Mouse (Mus musculus): ENCODE data around the gene Fgl2. TPM values are rescaled to one million over a fixed set of nuclear protein-coding genes. Genes with fewer than 3 reads are reported as not detected.
"Not testable (repeated sequence)": the region's sequence is repeated elsewhere in the genome, so short reads cannot be mapped to it uniquely, and the experiment has no call there.

Gene Fgl2
- polyA plus RNA-seq, 1 experiment = 0.25 TPM

- H3K4me3 ChIP-seq (ENCODE audit: insufficient read depth, poor library complexity, severe bottlenecking) = no peak overlapping the region
- no peaks in the 10 kb centered on the region for H3K79me3 ChIP-seq (ENCODE audit: low read depth)
- no peak overlapping the region for H3ac ChIP-seq (ENCODE audit: control insufficient read depth, insufficient read length, low read depth)
- TF ChIP-seq CEBPB (IDR thresholded peaks at IDR 0.05; ENCODE audit: low read depth) (no peak), MYOD1 (IDR thresholded peaks at IDR 0.05; ENCODE audit: control insufficient read depth, insufficient read length, low read depth) (no peak), USF1 (IDR thresholded peaks at IDR 0.05; ENCODE audit: low read depth) (no peak), CTCF (IDR thresholded peaks at IDR 0.05; ENCODE audit: control insufficient read depth, insufficient read depth, insufficient read length) (no peak), FOSL1 (IDR thresholded peaks at IDR 0.05; ENCODE audit: insufficient read depth, low read length, poor library complexity, severe bottlenecking) (no peak), MYOG (IDR thresholded peaks at IDR 0.05; ENCODE audit: control insufficient read depth, extremely low read depth, insufficient read length) (no peak)
- no peaks in the 10 kb centered on the region for H3K36me3 ChIP-seq (ENCODE audit: control insufficient read depth, insufficient read depth)
- no peaks in the 10 kb centered on the region for H3K79me2 ChIP-seq (ENCODE audit: control insufficient read depth, insufficient read depth)
- peaks cover 21% of the 10 kb centered on the region for H3K27me3 ChIP-seq (ENCODE audit: control insufficient read depth, insufficient read depth, insufficient read length)
These were observed 40.3 kb upstream of the Fgl2 start for GRCm38 (mm10) chr5:21332119-21332518.

GRCm38 (mm10) chr5:21342265-21342664, 30.2 kb upstream of the Fgl2 start:
- H3K27me3 ChIP-seq (ENCODE audit: control insufficient read depth, insufficient read depth, insufficient read length); H3K79me2 ChIP-seq (ENCODE audit: control insufficient read depth, insufficient read depth); H3ac ChIP-seq (ENCODE audit: control insufficient read depth, insufficient read length, low read depth); H3K36me3 ChIP-seq (ENCODE audit: control insufficient read depth, insufficient read depth); H3K79me3 ChIP-seq (ENCODE audit: low read depth); H3K4me3 ChIP-seq (ENCODE audit: insufficient read depth, poor library complexity, severe bottlenecking): not testable (repeated sequence)

GRCm38 (mm10) chr5:21348366-21348765, 24.1 kb upstream of the Fgl2 start:
- Histone ChIP-seq H3K79me3 (ENCODE audit: low read depth) (no peaks in the 10 kb centered on the region), H3ac (ENCODE audit: control insufficient read depth, insufficient read length, low read depth) (no peak overlapping the region), H3K27me3 (ENCODE audit: control insufficient read depth, insufficient read depth, insufficient read length) (no peaks in the 10 kb centered on the region), H3K79me2 (ENCODE audit: control insufficient read depth, insufficient read depth) (no peaks in the 10 kb centered on the region), H3K36me3 (ENCODE audit: control insufficient read depth, insufficient read depth) (no peaks in the 10 kb centered on the region), H3K4me3 (ENCODE audit: insufficient read depth, poor library complexity, severe bottlenecking) (no peak overlapping the region)
- TF ChIP-seq MYOD1 (IDR thresholded peaks at IDR 0.05; ENCODE audit: control insufficient read depth, insufficient read length, low read depth) (no peak), CTCF (IDR thresholded peaks at IDR 0.05; ENCODE audit: control insufficient read depth, insufficient read depth, insufficient read length) (no peak), CEBPB (IDR thresholded peaks at IDR 0.05; ENCODE audit: low read depth) (no peak), MAX (IDR thresholded peaks at IDR 0.05) (no peak), USF1 (IDR thresholded peaks at IDR 0.05; ENCODE audit: low read depth) (no peak), MYOG (IDR thresholded peaks at IDR 0.05; ENCODE audit: control insufficient read depth, extremely low read depth, insufficient read length) (no peak), FOSL1 (IDR thresholded peaks at IDR 0.05; ENCODE audit: insufficient read depth, low read length, poor library complexity, severe bottlenecking) (no peak)

GRCm38 (mm10) chr5:21351678-21352077, 20.8 kb upstream of the Fgl2 start:
- H3K79me3 ChIP-seq (ENCODE audit: low read depth) = no peaks in the 10 kb centered on the region
- no peaks in the 10 kb centered on the region for H3K27me3 ChIP-seq (ENCODE audit: control insufficient read depth, insufficient read depth, insufficient read length)
- H3K79me2 ChIP-seq (ENCODE audit: control insufficient read depth, insufficient read depth) = no peaks in the 10 kb centered on the region
- TF ChIP-seq USF1 (IDR thresholded peaks at IDR 0.05; ENCODE audit: low read depth) (no peak), MYOD1 (IDR thresholded peaks at IDR 0.05; ENCODE audit: control insufficient read depth, insufficient read length, low read depth) (no peak), MYOG (IDR thresholded peaks at IDR 0.05; ENCODE audit: control insufficient read depth, extremely low read depth, insufficient read length) (no peak), FOSL1 (IDR thresholded peaks at IDR 0.05; ENCODE audit: insufficient read depth, low read length, poor library complexity, severe bottlenecking) (no peak), CTCF (IDR thresholded peaks at IDR 0.05; ENCODE audit: control insufficient read depth, insufficient read depth, insufficient read length) (no peak), CEBPB (IDR thresholded peaks at IDR 0.05; ENCODE audit: low read depth) (no peak), MAX (IDR thresholded peaks at IDR 0.05) (no peak)
- no peaks in the 10 kb centered on the region for H3K36me3 ChIP-seq (ENCODE audit: control insufficient read depth, insufficient read depth)
- H3ac ChIP-seq (ENCODE audit: control insufficient read depth, insufficient read length, low read depth) = no peak overlapping the region
- H3K4me3 ChIP-seq (ENCODE audit: insufficient read depth, poor library complexity, severe bottlenecking) = no peak overlapping the region

GRCm38 (mm10) chr5:21358648-21359047, 13.8 kb upstream of the Fgl2 start:
- Histone ChIP-seq H3K36me3 (ENCODE audit: control insufficient read depth, insufficient read depth) (no peaks in the 10 kb centered on the region), H3K79me2 (ENCODE audit: control insufficient read depth, insufficient read depth) (no peaks in the 10 kb centered on the region)
- TF ChIP-seq USF1 (IDR thresholded peaks at IDR 0.05; ENCODE audit: low read depth) (no peak), CTCF (IDR thresholded peaks at IDR 0.05; ENCODE audit: control insufficient read depth, insufficient read depth, insufficient read length) (no peak), MAX (IDR thresholded peaks at IDR 0.05) (no peak), MYOG (IDR thresholded peaks at IDR 0.05; ENCODE audit: control insufficient read depth, extremely low read depth, insufficient read length) (no peak), CEBPB (IDR thresholded peaks at IDR 0.05; ENCODE audit: low read depth) (no peak), MYOD1 (IDR thresholded peaks at IDR 0.05; ENCODE audit: control insufficient read depth, insufficient read length, low read depth) (no peak), FOSL1 (IDR thresholded peaks at IDR 0.05; ENCODE audit: insufficient read depth, low read length, poor library complexity, severe bottlenecking) (no peak)

GRCm38 (mm10) chr5:21363343-21363742, 9.1 kb upstream of the Fgl2 start:
- TF ChIP-seq USF1 (IDR thresholded peaks at IDR 0.05; ENCODE audit: low read depth) = no peak
- no peak for TF ChIP-seq MYOG (IDR thresholded peaks at IDR 0.05; ENCODE audit: control insufficient read depth, extremely low read depth, insufficient read length)
- TF ChIP-seq MYOD1 (IDR thresholded peaks at IDR 0.05; ENCODE audit: control insufficient read depth, insufficient read length, low read depth) = no peak
- no peak for TF ChIP-seq CTCF (IDR thresholded peaks at IDR 0.05; ENCODE audit: control insufficient read depth, insufficient read depth, insufficient read length)
- no peak for TF ChIP-seq FOSL1 (IDR thresholded peaks at IDR 0.05; ENCODE audit: insufficient read depth, low read length, poor library complexity, severe bottlenecking)
- no peak for TF ChIP-seq MAX (IDR thresholded peaks at IDR 0.05)
- H3ac ChIP-seq (ENCODE audit: control insufficient read depth, insufficient read length, low read depth) = no peak overlapping the region
- H3K36me3 ChIP-seq (ENCODE audit: control insufficient read depth, insufficient read depth) = no peaks in the 10 kb centered on the region
- no peaks in the 10 kb centered on the region for H3K79me2 ChIP-seq (ENCODE audit: control insufficient read depth, insufficient read depth)
- peaks cover 3% of the 10 kb centered on the region for H3K27me3 ChIP-seq (ENCODE audit: control insufficient read depth, insufficient read depth, insufficient read length)
- no peaks in the 10 kb centered on the region for H3K79me3 ChIP-seq (ENCODE audit: low read depth)
- H3K4me3 ChIP-seq (ENCODE audit: insufficient read depth, poor library complexity, severe bottlenecking) = no peak overlapping the region

More at GRCm38 (mm10) chr5:21358648-21359047, 13.8 kb upstream of the Fgl2 start:
- H3K4me3 ChIP-seq (ENCODE audit: insufficient read depth, poor library complexity, severe bottlenecking) = no peak overlapping the region
- H3ac ChIP-seq (ENCODE audit: control insufficient read depth, insufficient read length, low read depth) = no peak overlapping the region
- no peaks in the 10 kb centered on the region for H3K79me3 ChIP-seq (ENCODE audit: low read depth)
- H3K27me3 ChIP-seq (ENCODE audit: control insufficient read depth, insufficient read depth, insufficient read length) = no peaks in the 10 kb centered on the region
